Mouse (Mus musculus): ENCODE measurements around the gene Tspan17.
"Not testable (repeated sequence)": the region's sequence is repeated elsewhere in the genome, so short reads cannot be mapped to it uniquely, and the experiment has no call there.

Gene Tspan17

DNA sequence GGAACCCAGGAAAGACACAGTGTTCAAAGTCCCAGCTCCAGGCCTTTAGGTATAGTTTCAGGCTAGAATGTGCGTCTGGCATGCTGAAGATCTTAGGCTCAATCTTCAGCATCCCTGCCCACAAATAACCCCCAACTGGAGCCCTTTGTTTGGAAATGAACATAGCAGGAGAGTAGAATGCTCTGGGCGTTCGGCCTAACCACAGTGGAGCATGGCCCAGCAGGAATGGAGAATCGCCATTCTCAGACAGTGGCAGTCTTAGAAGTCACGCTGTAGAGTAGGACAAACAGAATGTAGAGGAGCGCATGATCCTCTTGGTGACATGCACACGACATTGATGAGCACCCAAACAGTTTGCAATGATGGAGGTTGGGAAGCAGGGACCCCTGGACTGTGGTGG lies 28.3 kb upstream of the Tspan17 start:
- CTCF ChIA-PET = no interaction called here

DNA sequence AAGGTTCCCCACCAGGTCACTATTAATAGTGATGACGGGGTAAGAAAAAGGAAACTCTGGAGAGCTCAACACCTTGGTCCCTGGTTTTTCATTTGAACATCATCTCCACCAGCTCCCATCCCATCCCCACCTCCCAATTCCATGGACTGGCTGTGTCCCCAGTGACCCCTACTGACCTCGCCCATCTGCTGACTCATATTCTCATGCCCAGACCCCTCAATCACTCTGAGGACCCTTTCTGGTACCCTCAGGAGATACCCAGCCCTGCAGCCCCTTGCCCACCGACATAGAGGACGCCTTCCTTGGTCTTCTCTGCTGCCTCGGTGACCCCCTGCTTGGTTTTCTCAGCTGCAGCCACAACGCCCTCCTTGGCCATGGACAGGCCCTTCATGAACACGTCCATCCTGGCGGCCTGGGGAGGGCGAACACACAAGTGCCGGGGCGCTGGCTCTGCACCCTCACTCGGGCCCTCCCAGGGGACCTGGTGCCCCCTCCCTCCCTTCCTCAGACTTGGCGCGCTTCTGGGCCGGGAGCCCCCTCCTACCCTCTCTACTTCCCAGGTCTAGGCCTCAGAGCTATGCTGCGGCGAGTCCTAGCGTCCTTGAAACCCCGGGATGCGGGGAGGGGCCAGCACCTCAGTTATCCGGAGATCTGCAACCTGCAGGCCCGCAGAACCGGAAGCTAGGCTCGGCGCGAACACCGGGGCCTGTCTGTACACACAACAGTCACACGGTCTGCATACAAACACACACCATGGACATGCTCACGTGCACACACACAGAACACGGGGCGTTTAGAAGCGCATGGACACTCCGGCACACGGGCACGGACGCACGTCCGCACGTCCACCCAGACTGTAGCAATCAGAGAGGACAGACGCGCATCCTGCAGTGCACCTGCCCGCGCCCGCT lies 23.6 kb upstream of the Tspan17 start:
- CTCF ChIA-PET = no interaction called here

DNA sequence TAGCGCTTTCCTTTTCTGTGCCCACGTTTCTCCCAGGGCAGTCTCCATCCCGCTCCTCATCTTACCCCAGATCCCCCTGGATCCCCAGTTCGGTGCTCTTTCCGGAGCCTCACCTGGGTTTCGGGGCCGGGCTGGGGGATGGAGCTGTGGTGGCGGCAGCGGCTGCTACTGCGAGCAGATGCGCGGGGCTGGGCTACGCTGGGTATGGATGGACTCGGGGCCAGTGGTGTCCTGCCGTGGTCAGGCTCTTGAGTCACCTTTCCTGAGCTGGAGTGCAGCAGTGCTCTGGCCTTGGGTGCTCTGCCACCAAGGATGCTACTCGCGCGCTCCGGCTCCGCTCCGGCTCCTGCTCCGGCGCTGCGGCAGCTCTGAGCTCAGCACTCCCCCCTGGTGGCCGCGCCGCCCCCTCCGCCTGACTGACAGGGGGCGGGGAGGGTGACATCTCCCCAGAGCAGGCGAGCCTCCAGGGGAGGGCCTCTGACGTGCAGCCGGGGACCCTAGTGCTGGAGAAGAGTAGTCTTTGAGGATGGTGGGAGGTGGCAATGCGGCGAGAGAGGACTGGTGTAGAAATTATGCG lies 22.9 kb upstream of the Tspan17 start, which contains the start of gene Sncb:
Gene Sncb, minus strand, starts transcription at position 404 of the 577 bp plus-strand sequence.
- CTCF ChIA-PET = no interaction called here

DNA sequence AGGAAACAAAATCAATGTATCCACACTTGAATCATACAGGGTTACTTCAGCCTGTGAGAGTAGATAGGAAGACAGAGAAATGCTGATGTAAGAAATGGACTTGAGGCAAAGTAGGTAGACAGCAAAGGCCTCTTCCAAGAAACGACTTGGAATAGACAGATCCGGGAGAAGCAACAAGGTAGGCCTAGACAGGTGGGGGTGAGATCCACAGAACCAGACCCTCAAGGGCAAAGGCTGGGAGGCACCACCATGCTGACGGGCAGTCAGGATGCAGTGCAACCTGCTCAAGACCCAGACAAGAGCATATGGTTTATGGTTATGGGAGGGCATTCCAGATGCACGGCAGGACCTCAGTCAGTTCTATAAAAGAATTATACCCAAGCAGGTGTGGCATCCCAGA lies 22.2 kb upstream of the Tspan17 start:
- CTCF ChIA-PET = no interaction called here

DNA sequence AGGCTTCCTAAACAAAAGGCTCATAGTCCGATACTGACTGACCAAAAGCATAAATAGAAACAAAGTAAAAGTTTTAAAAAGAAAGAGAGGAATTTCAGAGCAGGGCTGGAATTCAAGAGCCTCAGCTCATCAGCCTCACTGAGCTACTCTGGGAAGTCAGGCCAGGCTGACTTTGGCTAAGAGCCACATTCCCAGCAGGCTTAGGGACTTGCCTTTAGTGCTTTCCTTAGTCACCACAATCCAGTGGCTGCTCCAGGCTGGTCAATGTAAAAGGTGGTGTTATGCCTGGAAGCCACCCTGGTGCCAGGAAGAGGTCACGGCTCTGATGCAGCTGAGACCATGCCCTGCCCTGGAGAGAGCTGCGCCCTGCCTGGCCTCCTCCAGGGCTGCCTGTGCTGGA lies 8.6 kb upstream of the Tspan17 start:
- CTCF ChIA-PET = no interaction called here

DNA sequence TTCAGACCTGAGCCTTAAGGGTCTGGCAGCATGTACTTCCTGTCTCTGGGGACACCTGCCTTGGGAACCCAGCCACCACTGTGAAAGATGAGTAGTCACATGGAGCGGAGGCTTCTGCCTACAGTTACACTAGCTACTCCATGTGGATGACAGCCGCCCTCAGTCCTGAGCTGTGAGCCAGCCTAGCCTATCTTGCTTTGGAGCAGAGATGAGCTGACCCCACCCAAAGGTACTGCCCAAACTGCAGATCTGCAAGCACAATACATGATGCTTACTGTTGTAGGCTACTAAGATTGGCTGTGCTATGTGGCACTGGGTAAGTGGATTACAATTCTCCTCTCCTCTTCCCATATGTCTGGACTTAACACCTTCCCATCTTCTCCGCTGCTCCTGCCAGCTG lies 8.1 kb upstream of the Tspan17 start:
- CTCF ChIA-PET = no interaction called here

DNA sequence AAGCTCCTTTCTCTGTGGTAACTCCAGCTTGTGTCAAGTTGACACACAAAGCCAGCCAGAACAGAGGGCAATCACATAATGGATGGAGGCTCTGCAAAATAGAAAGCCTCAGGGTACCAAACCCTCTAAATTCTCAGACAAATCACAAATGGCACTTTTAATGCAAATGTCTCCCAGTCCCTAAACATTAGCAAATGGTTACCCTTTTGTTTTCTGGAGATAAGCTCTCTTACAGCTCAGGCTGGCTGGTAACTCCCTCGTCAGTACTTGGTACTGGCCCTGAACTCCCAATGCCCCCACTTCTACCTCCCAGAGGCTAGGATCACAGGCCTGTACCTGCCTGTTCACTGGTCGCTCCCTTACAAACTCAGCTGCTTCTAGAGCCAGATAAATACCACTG lies 5.9 kb upstream of the Tspan17 start:
- CTCF ChIA-PET = no interaction called here

DNA sequence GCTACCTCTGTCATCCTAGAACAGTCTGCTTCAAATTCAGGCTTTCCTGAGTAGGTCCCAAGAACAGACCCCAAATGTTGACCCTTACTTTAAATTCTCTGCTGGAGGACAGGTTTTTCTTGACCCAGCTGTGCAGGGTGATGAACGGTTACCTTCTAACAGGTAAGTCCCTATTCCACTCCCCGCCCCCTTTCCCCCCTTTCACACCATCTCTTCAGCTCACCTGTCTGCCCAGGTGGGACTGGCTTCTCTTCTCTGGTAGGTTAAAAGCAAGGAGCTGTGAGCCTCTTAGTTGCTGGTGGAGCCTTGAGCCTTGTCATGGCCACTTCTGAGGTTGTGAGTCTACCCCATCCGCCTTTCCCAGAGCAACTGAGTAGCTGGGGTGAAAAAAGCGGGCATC lies 5.5 kb upstream of the Tspan17 start, which contains the start of gene Eif4e1b:
Gene Eif4e1b, plus strand, starts transcription at position 301 of the 400 bp plus-strand sequence.
- CTCF ChIA-PET = no interaction called here

DNA sequence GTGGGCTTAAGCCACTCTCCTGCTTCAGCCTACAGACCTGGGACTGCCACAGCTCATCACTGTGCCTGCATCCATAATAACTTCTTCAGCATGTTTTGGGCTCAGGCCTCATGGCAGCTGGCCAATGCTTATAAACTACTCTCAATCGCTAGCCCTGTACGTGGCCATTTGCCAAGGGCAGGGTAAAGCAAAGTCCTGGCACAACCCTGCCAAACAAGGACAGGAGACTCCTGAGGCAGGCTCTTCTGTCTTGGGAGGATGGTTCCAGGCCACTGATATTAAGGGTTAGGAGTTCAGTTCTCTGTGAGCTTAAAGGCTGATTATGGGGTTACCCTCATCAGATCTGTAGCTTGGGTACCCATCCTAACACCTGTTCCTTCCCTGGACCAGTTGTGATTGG lies 1.6 kb upstream of the Tspan17 start:
- CTCF ChIA-PET = not testable (repeated sequence)

DNA sequence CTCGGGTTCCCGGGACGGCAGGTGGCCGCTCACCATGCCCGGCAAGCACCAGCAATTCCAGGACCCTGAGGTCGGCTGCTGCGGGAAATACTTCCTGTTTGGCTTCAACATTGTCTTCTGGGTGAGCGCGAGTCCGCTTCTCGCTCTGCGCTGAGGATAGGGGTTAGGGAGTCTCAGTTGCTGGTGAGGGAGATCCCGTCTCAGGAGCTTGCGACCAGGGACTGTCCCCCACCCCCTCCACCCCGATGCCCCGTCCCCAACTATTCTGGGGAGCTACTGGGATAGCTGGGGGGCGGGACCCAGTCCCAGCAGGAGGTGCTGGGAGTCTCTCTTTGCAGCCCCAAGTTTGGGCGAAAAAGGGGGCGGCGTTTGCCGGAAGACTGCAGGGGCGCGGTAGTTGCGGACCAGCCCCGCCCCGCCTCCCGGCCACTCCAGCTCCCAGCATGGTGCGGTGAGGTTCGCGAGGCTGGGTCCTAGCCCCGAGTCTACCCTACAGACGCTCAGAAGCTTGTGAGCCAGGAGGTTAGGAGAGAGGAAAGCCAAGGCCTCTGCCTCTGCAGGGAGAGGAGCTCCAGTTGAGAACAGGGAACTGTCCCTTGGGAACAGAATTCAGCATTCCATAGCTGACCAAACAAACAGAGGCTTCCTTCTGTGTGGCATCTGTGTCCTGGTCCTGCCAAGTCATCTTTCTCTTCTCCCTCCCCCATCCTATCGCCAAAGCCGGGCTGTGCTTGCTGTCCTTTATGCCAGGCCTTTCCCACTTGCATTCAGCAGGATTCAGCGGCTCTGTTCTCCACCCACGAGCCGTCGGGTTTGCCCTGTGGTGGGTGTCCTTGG lies 602 bp downstream of the Tspan17 start:
- CTCF ChIA-PET = interaction anchor here (0.6 kb wide), 1 partner anchor 167 kb away, joined by 3 read pairs; no protein-coding TSS in a partner anchor

DNA sequence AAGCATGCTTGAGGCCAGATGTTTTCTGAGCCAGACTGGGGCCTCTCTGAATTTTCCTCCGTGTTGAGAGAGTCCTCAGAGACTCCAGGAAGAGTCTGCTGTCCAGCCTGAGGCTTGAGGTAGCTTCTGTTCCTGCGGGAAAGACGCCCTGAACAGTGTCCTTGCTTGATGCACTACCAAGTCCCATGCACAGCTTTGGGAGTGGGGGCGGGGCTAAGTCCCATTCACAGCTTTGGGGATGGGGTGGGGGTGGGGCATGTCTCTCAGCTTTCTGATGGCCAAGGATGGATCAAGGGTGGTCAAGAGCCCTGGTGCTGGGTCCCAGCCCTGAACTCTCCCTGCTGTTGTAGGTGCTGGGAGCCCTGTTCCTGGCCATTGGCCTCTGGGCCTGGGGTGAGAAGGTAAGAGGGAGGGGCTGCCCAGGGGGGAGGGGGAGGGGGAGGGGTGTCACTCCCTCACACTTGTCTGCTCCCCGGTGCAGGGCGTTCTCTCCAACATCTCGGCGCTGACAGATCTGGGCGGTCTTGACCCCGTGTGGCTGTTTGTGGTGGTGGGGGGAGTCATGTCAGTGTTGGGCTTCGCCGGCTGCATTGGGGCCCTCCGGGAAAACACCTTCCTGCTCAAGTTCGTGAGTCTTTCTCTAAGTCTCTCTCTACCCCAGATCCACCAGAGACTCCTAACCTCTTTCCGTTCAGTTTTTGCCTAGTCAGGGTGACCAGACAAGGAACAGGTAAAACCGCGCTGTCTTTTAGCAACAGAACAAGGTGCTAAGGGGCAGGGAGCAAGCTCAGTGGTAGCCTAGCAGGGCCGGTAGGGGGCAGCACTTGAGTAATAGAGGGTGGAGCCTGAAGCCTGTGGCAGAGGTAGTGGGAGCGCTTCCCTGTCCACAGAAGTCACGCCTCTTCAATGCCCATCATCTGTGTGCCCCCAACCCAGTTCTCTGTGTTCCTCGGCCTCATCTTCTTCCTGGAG lies 3.4 kb downstream of the Tspan17 start:
- CTCF ChIA-PET = interaction anchor here (0.6 kb wide), 1 partner anchor 360 kb away, joined by 3 read pairs; the partner anchor contains the start of gene Fgfr4

DNA sequence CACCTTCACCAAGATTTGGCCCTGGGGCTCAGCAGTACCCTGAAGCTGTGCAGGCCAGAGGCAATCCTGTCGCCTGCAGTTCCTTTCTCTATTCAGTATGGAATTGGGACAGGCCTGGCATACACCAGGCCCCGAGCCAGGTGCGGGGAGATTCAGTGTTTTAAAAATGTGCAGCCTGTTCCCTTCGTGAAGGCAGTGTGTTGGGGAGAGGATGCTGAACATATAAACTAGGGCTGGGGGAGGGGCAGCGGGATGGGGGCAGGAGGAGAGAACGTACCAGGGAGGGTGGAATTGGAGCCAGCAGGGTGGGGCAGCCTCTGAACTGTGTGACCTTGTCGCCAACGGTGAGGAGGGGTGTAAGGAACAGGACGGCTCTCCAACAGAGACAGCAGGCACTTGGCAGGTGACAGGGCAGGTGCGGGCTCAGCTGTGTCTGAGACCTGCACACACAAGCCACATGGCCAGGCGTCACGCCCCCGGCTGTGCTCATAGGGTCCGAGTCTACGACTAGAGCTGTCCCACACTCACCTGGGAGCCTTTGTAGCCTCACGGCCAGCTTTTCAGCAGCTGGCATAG lies 4.9 kb downstream of the Tspan17 start:
- CTCF ChIA-PET = interaction anchor here (0.7 kb wide), 1 partner anchor 307 kb away, joined by 4 read pairs; no protein-coding TSS in a partner anchor

DNA sequence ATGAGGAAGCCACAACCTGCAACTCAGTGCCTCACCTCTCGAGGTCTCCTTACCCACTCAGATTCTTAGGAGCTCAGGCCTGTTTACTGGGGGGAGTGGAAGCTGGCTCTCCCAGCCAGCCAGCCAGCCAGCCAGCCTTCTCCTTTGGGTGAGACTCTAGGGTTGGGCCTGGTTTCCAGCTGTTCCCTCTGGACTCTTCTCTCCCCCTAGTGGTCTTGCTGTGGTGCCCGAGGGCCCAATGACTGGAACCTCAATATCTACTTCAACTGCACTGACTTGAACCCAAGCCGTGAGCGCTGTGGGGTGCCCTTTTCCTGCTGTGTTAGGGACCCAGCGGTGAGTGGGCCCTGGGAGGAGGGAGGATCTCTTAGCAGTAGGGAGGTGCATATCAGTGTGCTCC lies 5.7 kb downstream of the Tspan17 start:
- CTCF ChIA-PET = interaction anchor here (0.6 kb wide), 1 partner anchor 465 kb away, joined by 5 read pairs; no protein-coding TSS in a partner anchor

DNA sequence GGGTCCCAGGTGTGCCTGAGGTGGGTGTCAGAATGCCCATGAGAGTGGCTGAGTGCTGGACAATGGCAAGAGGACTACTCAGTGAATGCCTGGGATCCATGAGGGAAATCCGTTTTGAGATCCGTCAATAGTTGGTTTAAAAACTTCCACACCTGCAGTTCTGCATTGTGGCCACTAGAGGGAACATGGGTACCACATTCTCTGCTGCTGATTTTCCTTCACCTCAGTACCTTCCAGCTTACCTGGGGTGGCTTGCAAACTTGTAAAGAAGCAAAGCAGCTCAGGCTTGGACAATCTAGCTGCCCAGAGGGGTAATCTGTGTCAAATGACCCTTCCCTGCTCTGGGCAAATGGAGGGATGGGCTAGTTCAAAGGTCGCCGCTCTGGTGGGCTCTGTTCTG lies 8.2 kb downstream of the Tspan17 start:
- CTCF ChIA-PET = no interaction called here

DNA sequence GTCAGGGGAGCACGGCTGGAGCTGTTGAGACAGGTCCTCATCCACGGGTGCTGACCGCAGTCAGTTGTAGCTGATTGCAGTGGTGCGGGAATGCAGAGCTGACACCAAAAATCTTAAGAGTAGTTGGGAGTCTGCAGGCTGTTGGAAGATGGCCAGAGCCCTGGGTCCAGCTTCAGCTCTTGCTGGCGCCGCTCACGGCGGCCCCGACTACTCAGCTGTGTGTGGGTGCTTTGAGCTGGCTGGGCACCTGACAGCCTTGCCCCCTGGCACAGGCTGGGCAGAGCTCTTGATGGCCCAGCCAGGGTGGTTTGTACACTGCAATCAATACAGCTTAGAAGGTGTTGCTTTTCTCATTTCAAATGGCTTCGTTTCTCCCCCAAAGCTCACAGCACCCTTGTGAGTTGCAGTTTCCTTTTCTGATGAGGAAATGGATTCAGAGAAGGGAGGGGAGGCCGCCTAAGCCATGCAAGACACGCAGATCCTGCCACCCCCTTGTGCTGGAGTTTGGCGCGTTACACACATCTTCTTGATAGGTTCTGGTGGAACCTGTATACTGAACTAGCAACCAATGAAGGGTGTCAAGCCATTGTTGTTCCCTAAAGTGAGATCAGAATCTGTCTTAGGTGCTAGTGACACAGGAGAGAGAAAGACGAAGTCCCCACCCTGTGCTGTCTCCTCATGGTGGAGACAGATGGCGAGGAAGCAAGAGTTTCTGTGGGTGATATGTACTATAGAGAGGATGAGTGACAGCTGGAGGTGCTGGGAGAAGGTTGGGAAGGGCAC lies 8.9 kb downstream of the Tspan17 start:
- CTCF ChIA-PET = no interaction called here

DNA sequence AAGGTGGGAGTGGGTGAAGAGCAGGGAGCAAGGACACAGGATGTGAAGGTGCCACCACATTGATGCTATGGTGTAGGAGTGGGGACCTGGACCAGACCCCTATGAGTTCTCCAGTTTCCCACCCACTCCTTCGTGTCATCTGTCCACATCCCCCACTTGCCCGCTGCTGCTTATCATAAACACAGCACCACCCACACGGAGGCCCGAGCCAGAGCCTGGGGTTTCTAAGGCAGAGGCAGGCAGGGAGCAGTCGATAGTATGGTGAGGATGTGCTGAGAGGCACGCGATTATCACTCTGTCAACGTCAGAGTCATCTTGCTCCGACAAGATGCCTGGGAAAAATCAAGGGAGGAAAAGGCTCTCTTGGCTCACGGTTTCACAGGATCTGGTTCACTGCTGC lies 9.6 kb downstream of the Tspan17 start:
- CTCF ChIA-PET = no interaction called here

DNA sequence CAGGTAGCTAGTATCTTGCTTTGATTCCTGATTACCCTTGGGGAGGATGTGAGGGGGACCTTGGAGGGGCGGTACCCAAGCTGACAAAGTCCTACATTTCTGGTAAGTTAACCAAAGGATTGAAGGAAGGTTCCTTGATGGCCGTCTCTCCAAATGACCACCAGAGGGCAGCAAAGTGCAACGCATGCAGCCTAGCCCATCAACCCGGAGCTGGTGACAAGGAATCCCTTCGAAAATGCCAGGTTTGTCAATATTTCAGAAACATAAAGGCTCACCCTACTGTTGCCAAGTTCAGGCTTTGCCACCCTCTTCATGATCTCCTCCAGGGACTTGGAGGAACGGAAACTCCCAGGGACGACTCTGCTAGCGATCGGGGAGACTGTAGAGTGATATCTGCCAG lies 10.5 kb downstream of the Tspan17 start:
- CTCF ChIA-PET = interaction anchor here (0.6 to 0.7 kb wide), 3 partner anchors 21 to 377 kb away, joined by 3 to 6 read pairs (median 3); no protein-coding TSS in a partner anchor

DNA sequence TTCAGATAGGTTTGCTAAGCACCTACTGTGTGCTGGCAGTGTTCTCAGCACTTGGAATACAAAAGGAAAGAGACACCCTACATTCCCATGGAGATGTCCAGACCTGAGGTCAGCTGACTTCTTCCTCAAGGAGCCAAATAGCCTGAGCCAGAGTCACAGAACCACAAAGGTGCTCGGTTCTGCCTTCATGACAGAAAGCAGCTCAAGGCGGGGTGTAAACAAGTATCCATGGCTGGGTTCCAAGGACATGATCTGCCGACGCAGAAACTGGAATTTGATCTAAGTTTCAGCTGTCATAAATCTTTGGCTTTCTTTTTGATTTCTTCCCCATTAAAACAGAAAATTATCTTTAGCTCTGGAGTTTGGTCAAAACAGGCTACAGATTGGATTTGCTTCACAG lies 11.0 kb downstream of the Tspan17 start:
- CTCF ChIA-PET = no interaction called here

DNA sequence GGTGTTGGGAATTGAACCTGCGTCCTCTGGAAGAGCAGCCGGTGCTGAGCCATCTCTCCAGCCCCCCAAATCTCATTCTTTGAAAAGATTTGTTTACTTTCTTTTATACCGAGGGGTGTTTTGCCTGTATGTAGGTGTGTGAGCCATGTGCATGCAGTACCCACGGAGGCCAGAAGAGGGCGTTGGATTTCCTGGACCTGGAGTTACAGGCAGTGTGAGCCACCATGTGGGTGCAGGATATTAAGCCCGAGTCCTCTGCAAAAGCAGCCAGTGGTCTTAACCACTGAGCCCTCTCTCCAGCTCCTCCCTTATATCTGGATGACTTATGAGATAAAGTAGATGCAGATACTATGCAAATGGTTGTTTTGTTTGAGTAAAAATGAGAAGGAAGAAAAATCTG lies 13.8 kb downstream of the Tspan17 start:
- CTCF ChIA-PET = no interaction called here
